Comparison of ENCODE assay signal across 18 mouse cellular contexts in genomic region chr13:31546784-31547183, GRCm38 (mm10). TPM values are rescaled to one million over a fixed set of nuclear protein-coding genes. Genes with fewer than 3 reads are reported as not detected.
"Had no signal": no experiment of that assay in that cellular context is flagged by ENCODE, and none has a peak within 500 bp of the region (broad histone marks: within the 10 kb centered on the region; RNA-seq: fewer than 3 reads in every experiment).

No protein-coding gene starts in this region.

- H3K27ac ChIP-seq: kidney, embryonic 15.5 days; limb, embryonic 15.5 days; macrophage; midbrain, embryonic 15.5 days; neural tube, embryonic 12.5 days had no signal

- H3K9ac ChIP-seq: kidney, embryonic 15.5 days; limb, embryonic 15.5 days; lung, embryonic 14.5 days; midbrain, embryonic 15.5 days; neural tube, embryonic 12.5 days had no signal

- H3K36me3 ChIP-seq: kidney, embryonic 15.5 days; limb, embryonic 15.5 days; midbrain, embryonic 15.5 days; neural tube, embryonic 12.5 days had no signal

- H3K4me2 ChIP-seq: kidney, embryonic 15.5 days; limb, embryonic 15.5 days; lung, embryonic 14.5 days; midbrain, embryonic 11.5 days; midbrain, embryonic 15.5 days; neural tube, embryonic 12.5 days had no signal

- DNase-seq: kidney, adult 2 months; kidney, postnatal 36 days; layer of hippocampus, adult 9-11 months; layer of hippocampus, postnatal 36 days; thymus, adult 18-20 months; thymus, postnatal 14 days had no signal

- H3K27me3 ChIP-seq: kidney, embryonic 15.5 days; limb, embryonic 15.5 days; megakaryocyte, embryonic 14.5 days; midbrain, embryonic 15.5 days; neural tube, embryonic 12.5 days had no signal

- H3K4me3 ChIP-seq: kidney, embryonic 15.5 days; limb, embryonic 15.5 days; megakaryocyte, embryonic 14.5 days; midbrain, embryonic 15.5 days; neural tube, embryonic 12.5 days had no signal

- ATAC-seq: hindbrain, embryonic 16.5 days; inflammation-experienced regulatory T-cells, adult 6 months; midbrain, embryonic 15.5 days had no signal

- H3K4me1 ChIP-seq: kidney, embryonic 15.5 days; limb, embryonic 15.5 days; megakaryocyte, embryonic 14.5 days; midbrain, embryonic 15.5 days; neural tube, embryonic 12.5 days had no signal

- H3K9me3 ChIP-seq: kidney, embryonic 15.5 days; limb, embryonic 15.5 days; midbrain, embryonic 15.5 days; neural tube, embryonic 12.5 days had no signal

RNA-seq across cellular contexts. Expression of gene Foxq1, which starts 9.2 kb away (rescaled TPM):
- polyA plus RNA-seq: inflammation-experienced regulatory T-cells, adult 6 months; macrophage had no signal

RNA-seq across cellular contexts. Expression of gene A530084C06Rik, which starts 12.3 kb away (rescaled TPM):
- polyA plus RNA-seq: hindbrain, embryonic 16.5 days; inflammation-experienced regulatory T-cells, adult 6 months; kidney, embryonic 15.5 days; limb, embryonic 11.5 days; limb, embryonic 15.5 days; lung, embryonic 14.5 days; macrophage; midbrain, embryonic 11.5 days; midbrain, embryonic 15.5 days; neural tube, embryonic 12.5 days; spleen, adult 2 months had no signal
